Mouse (Mus musculus): ENCODE measurements at regions not wholly inside any gene's neighbourhood (a gene's known extent, or its start where the extent isn't known, plus 50 kb on each side); places are given as distances from the start of the nearest gene placed in this dataset.

- H3K4me2 ChIP-seq (ENCODE audit: low read length), result no peak overlapping the region
- H3K4me1 ChIP-seq (replicated peaks; ENCODE audit: insufficient read depth, low read length), result no peaks in the 10 kb centered on the region
- no peaks in the 10 kb centered on the region for H3K9me3 ChIP-seq (replicated peaks; ENCODE audit: low read length)
- ATAC-seq (replicated peaks; ENCODE audit: low FRiP score, low read depth) (no peak), DNase-seq (ENCODE audit: low spot score) (no peak)
- no peak overlapping the region for H3K27ac ChIP-seq
- H3K36me3 ChIP-seq (ENCODE audit: insufficient read depth, low read length), result no peaks in the 10 kb centered on the region
- H3K4me3 ChIP-seq (replicated peaks; ENCODE audit: low read depth, low read length), result no peak overlapping the region
- WGBS, result 38% methylated on average over 5 of the region's 5 CpGs
- no peak overlapping the region for H3K9ac ChIP-seq (ENCODE audit: low read depth, low read length)
- H3K27me3 ChIP-seq (ENCODE audit: insufficient read depth, low read length), result no peaks in the 10 kb centered on the region
- no peak for TF ChIP-seq CTCF (IDR thresholded peaks at IDR 0.05; ENCODE audit: low read depth)
Measured at GRCm38 (mm10) chr1:22901018-22901625, 95.3 kb upstream of the Rims1 start.

- DNase-seq (ENCODE audit: low spot score) (peak; percentile 18), ATAC-seq (replicated peaks; ENCODE audit: low FRiP score, low read depth) (peak; percentile 84)
- H3K4me2 ChIP-seq (ENCODE audit: low read length), result no peak overlapping the region
- H3K27me3 ChIP-seq (ENCODE audit: insufficient read depth, low read length), result no peaks in the 10 kb centered on the region
- no peak overlapping the region for H3K27ac ChIP-seq
- no peak for TF ChIP-seq CTCF (IDR thresholded peaks at IDR 0.05; ENCODE audit: low read depth)
- H3K36me3 ChIP-seq (ENCODE audit: insufficient read depth, low read length), result no peaks in the 10 kb centered on the region
- no peaks in the 10 kb centered on the region for H3K9me3 ChIP-seq (replicated peaks; ENCODE audit: low read length)
- H3K9ac ChIP-seq (ENCODE audit: low read depth, low read length), result no peak overlapping the region
- H3K4me3 ChIP-seq (replicated peaks; ENCODE audit: low read depth, low read length), result no peak overlapping the region
- H3K4me1 ChIP-seq (replicated peaks; ENCODE audit: insufficient read depth, low read length), result no peaks in the 10 kb centered on the region
- 35% methylated on average over 3 of the region's 3 CpGs for WGBS
Measured at GRCm38 (mm10) chr1:22895099-22895498, 89.3 kb upstream of the Rims1 start.

DNA sequence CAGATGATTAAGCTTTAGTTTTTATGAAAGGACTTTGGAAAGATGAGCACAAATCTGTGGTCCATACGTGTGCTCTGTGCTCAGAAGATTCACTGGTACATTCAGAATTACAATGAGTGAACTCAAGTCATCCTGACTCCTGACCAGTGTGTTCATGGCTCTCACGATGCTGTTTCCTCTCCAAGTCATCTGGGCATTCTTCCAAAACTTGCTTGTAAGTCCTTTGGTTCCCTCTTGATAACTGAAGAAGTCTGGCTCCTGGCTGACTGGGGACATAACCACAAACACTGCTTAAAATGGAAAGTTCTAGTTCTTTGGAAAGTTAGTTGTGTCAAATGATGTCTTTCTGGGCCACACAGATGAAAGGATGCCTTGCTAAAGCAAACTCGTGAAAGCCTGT lies 57.2 kb upstream of the Rims1 start:
- no peaks in the 10 kb centered on the region for H3K4me1 ChIP-seq (replicated peaks; ENCODE audit: insufficient read depth, low read length)
- H3K9me3 ChIP-seq (replicated peaks; ENCODE audit: low read length), result no peaks in the 10 kb centered on the region
- H3K27me3 ChIP-seq (ENCODE audit: insufficient read depth, low read length), result no peaks in the 10 kb centered on the region
- DNase-seq (ENCODE audit: low spot score) (no peak), ATAC-seq (replicated peaks; ENCODE audit: low FRiP score, low read depth) (no peak)
- no peak overlapping the region for H3K9ac ChIP-seq (ENCODE audit: low read depth, low read length)
- no peak overlapping the region for H3K4me3 ChIP-seq (replicated peaks; ENCODE audit: low read depth, low read length)
- H3K27ac ChIP-seq, result no peak overlapping the region
- H3K4me2 ChIP-seq (ENCODE audit: low read length), result no peak overlapping the region
- no peaks in the 10 kb centered on the region for H3K36me3 ChIP-seq (ENCODE audit: insufficient read depth, low read length)
- WGBS, result 64% methylated on average over 3 of the region's 3 CpGs
- TF ChIP-seq CTCF (IDR thresholded peaks at IDR 0.05; ENCODE audit: low read depth), result no peak
